8 mouse cellular contexts compared by ENCODE assay signal in the genomic region with DNA sequence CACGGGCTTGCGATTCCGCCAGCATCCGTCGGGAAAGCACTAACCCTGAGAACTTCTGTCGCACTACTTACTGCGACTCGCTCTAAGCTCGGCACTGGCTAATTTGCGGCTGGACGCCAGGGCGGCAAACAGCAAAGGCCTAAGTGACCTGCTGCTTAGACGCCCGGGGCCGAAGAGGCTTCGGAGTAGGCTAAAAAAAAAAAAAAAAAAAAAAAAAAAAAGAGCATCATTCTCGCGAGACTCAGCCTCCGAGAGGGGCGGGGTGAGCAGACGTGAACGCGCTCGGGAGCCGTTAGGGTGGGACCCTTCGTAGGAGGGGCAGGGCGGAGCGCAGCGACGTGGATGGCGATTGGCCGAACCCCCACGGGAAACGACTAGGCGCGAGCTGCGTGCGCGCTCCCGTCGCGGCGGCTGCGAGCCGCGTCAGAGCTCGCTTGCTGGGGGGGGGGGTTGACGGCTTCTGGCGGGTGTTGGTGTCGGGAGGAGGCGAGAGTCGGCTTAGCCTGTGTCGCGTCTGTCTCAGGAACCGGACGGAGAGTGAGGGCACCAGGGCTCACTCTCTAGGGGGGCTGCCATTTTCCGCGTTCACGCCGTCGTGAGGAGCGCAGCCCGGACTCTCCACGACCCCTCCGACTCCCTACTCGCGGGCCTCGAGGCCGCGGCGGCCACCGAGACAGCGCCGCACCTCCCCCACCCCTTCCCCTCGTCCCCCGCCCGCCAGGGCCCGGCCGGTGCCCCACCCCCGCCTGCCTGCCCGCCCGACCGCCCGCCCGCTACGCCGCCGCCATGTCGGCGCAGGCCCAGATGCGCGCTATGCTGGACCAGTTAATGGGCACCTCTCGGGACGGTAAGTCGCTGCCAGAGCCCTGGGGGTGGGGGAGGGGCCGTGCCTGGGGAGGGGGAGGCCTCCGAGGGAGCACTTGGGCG. TPM values are rescaled to one million over a fixed set of nuclear protein-coding genes. Genes with fewer than 3 reads are reported as not detected.
A peak's percentile ranks its signal among the peaks of the same experiment; 100 is the strongest.
DNase-seq lines count a peak whose midpoint lies in the region; ATAC-seq and TF ChIP-seq lines count a peak whose summit lies in the region.

A gene (plus strand): TSS at position 273 of the 927 bp plus-strand sequence.

- peak within 1 kb of the TSS; percentile 85 for H3K9ac ChIP-seq in heart, embryonic 15.5 days
- H3K9ac ChIP-seq in liver, embryonic 14.5 days (replicated peaks) = peak within 1 kb of the TSS; percentile 84
- peak within 1 kb of the TSS; percentile 92 for H3K9ac ChIP-seq in neural tube, embryonic 11.5 days (ENCODE audit: low read length)
- peak within 1 kb of the TSS; percentile 95 for H3K9ac ChIP-seq in stomach, postnatal 0 days (ENCODE audit: low read length)

- TF ChIP-seq EP300 in liver, embryonic 14.5 days (IDR thresholded peaks at IDR 0.05; ENCODE audit: low read depth) = peak; percentile 79
- TF ChIP-seq EP300 in stomach, postnatal 0 days (optimal IDR thresholded peaks at IDR 0.05) = peak; percentile 99

- H3K27me3 ChIP-seq in forebrain, embryonic 10.5 days (ENCODE audit: poor library complexity, severe bottlenecking) = no peaks in the 10 kb centered on the region
- H3K27me3 ChIP-seq in heart, embryonic 15.5 days = no peaks in the 10 kb centered on the region
- no peaks in the 10 kb centered on the region for H3K27me3 ChIP-seq in liver, embryonic 14.5 days (ENCODE audit: control insufficient read depth, insufficient read depth, low read length)
- no peaks in the 10 kb centered on the region for H3K27me3 ChIP-seq in neural tube, embryonic 11.5 days (ENCODE audit: control insufficient read depth, insufficient read depth, low read length)
- no peaks in the 10 kb centered on the region for H3K27me3 ChIP-seq in stomach, postnatal 0 days (ENCODE audit: control insufficient read depth, insufficient read depth, low read length)

- no peak for TF ChIP-seq CTCF in liver, embryonic 14.5 days (IDR thresholded peaks at IDR 0.05; ENCODE audit: low read depth)
- peak; percentile 5; the same call in 1 of the 2 replicates for TF ChIP-seq CTCF in stomach, postnatal 0 days (IDR thresholded peaks at IDR 0.05; ENCODE audit: low read depth)

- peak within 1 kb of the TSS; percentile 62 for H3K4me2 ChIP-seq in heart, embryonic 15.5 days
- H3K4me2 ChIP-seq in liver, embryonic 14.5 days (ENCODE audit: low read depth) = peak within 1 kb of the TSS; percentile 81
- peak within 1 kb of the TSS; percentile 62 for H3K4me2 ChIP-seq in neural tube, embryonic 11.5 days (ENCODE audit: low read depth)
- H3K4me2 ChIP-seq in stomach, postnatal 0 days (replicated peaks; ENCODE audit: low read depth) = peak within 1 kb of the TSS; percentile 62

- no peaks in the 10 kb centered on the region for H3K9me3 ChIP-seq in forebrain, embryonic 10.5 days
- no peaks in the 10 kb centered on the region for H3K9me3 ChIP-seq in heart, embryonic 15.5 days (replicated peaks)
- no peaks in the 10 kb centered on the region for H3K9me3 ChIP-seq in liver, embryonic 14.5 days (ENCODE audit: control insufficient read depth, low read length)
- no peaks in the 10 kb centered on the region for H3K9me3 ChIP-seq in neural tube, embryonic 11.5 days (ENCODE audit: control insufficient read depth, low read length)
- H3K9me3 ChIP-seq in stomach, postnatal 0 days (ENCODE audit: control insufficient read depth, low read length) = no peaks in the 10 kb centered on the region

- peak within 1 kb of the TSS; percentile 88 for H3K4me3 ChIP-seq in forebrain, embryonic 10.5 days
- H3K4me3 ChIP-seq in heart, embryonic 15.5 days = peak within 1 kb of the TSS; percentile 80
- H3K4me3 ChIP-seq in liver, embryonic 14.5 days (ENCODE audit: insufficient read depth in 1 of 2, low read depth in 2 of 2, low read length in 2 of 2) = peak within 1 kb of the TSS; percentile 70 to 87
- peak within 1 kb of the TSS; percentile 78 for H3K4me3 ChIP-seq in neural tube, embryonic 11.5 days (ENCODE audit: low read depth, low read length)
- H3K4me3 ChIP-seq in stomach, postnatal 0 days (ENCODE audit: low read depth, low read length) = peak within 1 kb of the TSS; percentile 77

- under 1% methylated on average over 92 of the region's 98 CpGs for WGBS in forebrain, embryonic 10.5 days
- WGBS in heart, embryonic 15.5 days = under 1% methylated on average over 79 of the region's 98 CpGs
- under 1% methylated on average over 93 of the region's 98 CpGs for WGBS in liver, embryonic 14.5 days (ENCODE audit: insufficient replicate concordance)
- under 1% methylated on average over 78 of the region's 98 CpGs for WGBS in neural tube, embryonic 11.5 days
- WGBS in stomach, postnatal 0 days = under 1% methylated on average over 86 of the region's 98 CpGs

- peak; percentile 94 to 96 for DNase-seq in CD8-positive naive resting alpha-beta T cell, adult 2 months (ENCODE audit: low read depth in 2 of 2, low spot score in 2 of 2)
- DNase-seq in c-Kit-positive CD71-negative TER-119-negative erythroid progenitor cells, embryonic 14.5 days (ENCODE audit: low read depth) = peak; percentile 93
- peak; percentile 95 for DNase-seq in forebrain, embryonic 10.5 days (ENCODE audit: extremely low spot score, low spot score)
- peak; percentile 97 to 99 for DNase-seq in kidney, postnatal 25 days
- DNase-seq in liver, embryonic 14.5 days (ENCODE audit: low read depth in 3 of 3, low spot score in 3 of 3) = peak; percentile 94 to 95 (median 95)
- DNase-seq in neural tube, embryonic 11.5 days (ENCODE audit: low spot score) = peak; percentile 98
- DNase-seq in stomach, postnatal 0 days (ENCODE audit: low spot score) = peak; percentile 97

- H3K36me3 ChIP-seq in forebrain, embryonic 10.5 days (replicated peaks) = peaks cover 21% of the 10 kb centered on the region
- peaks cover 7% of the 10 kb centered on the region; the same call in 1 of the 2 replicates for H3K36me3 ChIP-seq in heart, embryonic 15.5 days
- peaks cover 13% of the 10 kb centered on the region for H3K36me3 ChIP-seq in liver, embryonic 14.5 days (replicated peaks; ENCODE audit: control insufficient read depth, insufficient read depth, low read depth)
- H3K36me3 ChIP-seq in neural tube, embryonic 11.5 days (ENCODE audit: control insufficient read depth, insufficient read depth, low read length) = no peaks in the 10 kb centered on the region; the same call in 1 of the 2 replicates
- H3K36me3 ChIP-seq in stomach, postnatal 0 days (ENCODE audit: control insufficient read depth, insufficient read depth, low read length) = no peaks in the 10 kb centered on the region

- peak within 1 kb of the TSS; percentile 99 for H3K27ac ChIP-seq in forebrain, embryonic 10.5 days
- H3K27ac ChIP-seq in heart, embryonic 15.5 days = peak within 1 kb of the TSS; percentile 99
- peak within 1 kb of the TSS; percentile 92 for H3K27ac ChIP-seq in liver, embryonic 14.5 days
- peak within 1 kb of the TSS; percentile 98 for H3K27ac ChIP-seq in neural tube, embryonic 11.5 days (ENCODE audit: low read depth, low read length)
- peak within 1 kb of the TSS; percentile 100 for H3K27ac ChIP-seq in stomach, postnatal 0 days (replicated peaks)

- peak; percentile 93 for ATAC-seq in heart, embryonic 15.5 days (replicated peaks; ENCODE audit: insufficient number of reproducible peaks, insufficient read depth, low FRiP score, low read depth)
- peak; percentile 81 for ATAC-seq in liver, embryonic 14.5 days (ENCODE audit: insufficient read depth)
- peak; percentile 90 for ATAC-seq in neural tube, embryonic 11.5 days (ENCODE audit: insufficient read depth, low FRiP score, low TSS enrichment)
- peak; percentile 92 for ATAC-seq in stomach, postnatal 0 days (ENCODE audit: low FRiP score, low TSS enrichment)

- H3K4me1 ChIP-seq in forebrain, embryonic 10.5 days = peaks cover 28% of the 10 kb centered on the region
- peaks cover 34% of the 10 kb centered on the region for H3K4me1 ChIP-seq in heart, embryonic 15.5 days (replicated peaks)
- peaks cover 9 to 18% of the 10 kb centered on the region in 2 experiments for H3K4me1 ChIP-seq in liver, embryonic 14.5 days (replicated peaks; ENCODE audit: control insufficient read depth in 2 of 2, insufficient read depth in 2 of 2, low read length in 1 of 2)
- H3K4me1 ChIP-seq in neural tube, embryonic 11.5 days (ENCODE audit: control insufficient read depth, insufficient read depth, low read length) = no peaks in the 10 kb centered on the region
- H3K4me1 ChIP-seq in stomach, postnatal 0 days (replicated peaks; ENCODE audit: control insufficient read depth, insufficient read depth) = no peaks in the 10 kb centered on the region

RNA-seq across cellular contexts. Expression of the gene that starts here (rescaled TPM):
- 34.7 and 36.8 TPM in 2 replicates for polyA plus RNA-seq in forebrain, embryonic 10.5 days (2016; fragmentation: Nextera tagmentation; extraction: Ambion mirVana)
- polyA plus RNA-seq in heart, embryonic 15.5 days (2015; fragmentation: Nextera tagmentation; extraction: Ambion mirVana) = 26.7 and 29.9 TPM in 2 replicates
- polyA plus RNA-seq in liver, embryonic 14.5 days (2012; rRNA removed) = 28.0 and 57.2 TPM in 2 replicates
- polyA plus RNA-seq in liver, embryonic 14.5 days (2014; fragmentation: Nextera tagmentation; extraction: Ambion mirVana) = 18.0 and 18.6 TPM in 2 replicates
- polyA plus RNA-seq in neural tube, embryonic 11.5 days (2014; fragmentation: Nextera tagmentation; extraction: Ambion mirVana) = 32.7 and 35.6 TPM in 2 replicates
- polyA plus RNA-seq in stomach, postnatal 0 days (2015; fragmentation: Nextera tagmentation; extraction: Ambion mirVana) = 19.2 and 24.2 TPM in 2 replicates

Comparison
In these comparisons a context has a peak if more than half of its experiments do, and no peak if none do; other contexts are left out.
1. Peak in every context shown above with its lines: DNase-seq, ATAC-seq, H3K4me3 ChIP-seq and H3K27ac ChIP-seq.